Mouse (Mus musculus): ENCODE measurements around the gene Mpi. TPM values are rescaled to one million over a fixed set of nuclear protein-coding genes. Genes with fewer than 3 reads are reported as not detected.

The Mpi gene
- polyA plus RNA-seq, 1 experiment from 2014 or later = 31.8 TPM

DNA sequence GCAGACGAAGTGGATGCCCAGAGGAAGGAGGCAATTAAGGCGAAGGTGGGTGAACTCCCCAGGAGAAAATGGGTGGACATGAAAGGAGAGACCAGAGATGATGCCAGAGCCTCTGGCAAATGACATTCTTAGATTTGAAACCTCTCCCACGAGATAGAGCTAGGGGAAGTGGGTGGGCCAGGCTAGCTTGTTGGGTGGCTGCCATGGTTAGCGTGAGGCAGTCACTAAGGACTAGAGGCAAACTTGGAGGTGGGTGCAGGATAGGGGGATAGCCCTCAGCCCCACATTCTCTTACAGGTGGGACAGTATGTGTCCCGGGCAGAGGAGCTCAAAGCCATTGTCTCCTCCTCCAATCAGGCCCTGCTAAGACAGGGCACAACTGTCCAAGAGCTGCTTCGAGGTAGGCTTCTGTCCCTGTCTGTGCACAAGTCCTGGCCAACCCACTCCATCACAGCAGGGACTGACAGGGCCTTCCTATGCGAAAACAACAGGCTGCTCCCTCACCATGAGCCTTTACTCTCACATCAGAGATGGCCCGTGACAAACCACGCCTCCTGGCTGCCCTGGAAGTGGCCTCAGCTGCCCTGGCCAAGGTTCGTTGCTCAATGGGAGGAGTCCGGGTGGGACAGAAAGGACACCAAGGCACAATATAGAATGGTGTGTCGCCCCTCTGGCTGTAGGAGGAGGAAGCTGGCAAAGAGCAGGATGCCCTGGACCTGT, 41.1 kb upstream of the Mpi start:
- Histone ChIP-seq H3K4me1 (ENCODE audit: control insufficient read depth, insufficient read depth, low read length) (peaks cover 8% of the 10 kb centered on the region; the same call in 1 of the 2 replicates), H3K9me3 (ENCODE audit: control insufficient read depth, low read depth, low read length) (no peaks in the 10 kb centered on the region), H3K36me3 (ENCODE audit: control insufficient read depth, insufficient read depth, low read length) (peaks cover 9% of the 10 kb centered on the region), H3K4me2 (replicated peaks; ENCODE audit: low read depth, low read length) (no peak overlapping the region), H3K27me3 (ENCODE audit: control insufficient read depth, insufficient read depth, low read length) (no peaks in the 10 kb centered on the region), H3K9ac (replicated peaks; ENCODE audit: low read depth, low read length) (no peak overlapping the region), H3K27ac (ENCODE audit: low read length) (no peak overlapping the region), H3K4me3 (ENCODE audit: low read depth, low read length) (no peak overlapping the region)
- no peak for ATAC-seq (ENCODE audit: insufficient number of reproducible peaks, insufficient read depth, low FRiP score, low read depth)
- WGBS = 55% methylated on average over 12 of the region's 12 CpGs

DNA sequence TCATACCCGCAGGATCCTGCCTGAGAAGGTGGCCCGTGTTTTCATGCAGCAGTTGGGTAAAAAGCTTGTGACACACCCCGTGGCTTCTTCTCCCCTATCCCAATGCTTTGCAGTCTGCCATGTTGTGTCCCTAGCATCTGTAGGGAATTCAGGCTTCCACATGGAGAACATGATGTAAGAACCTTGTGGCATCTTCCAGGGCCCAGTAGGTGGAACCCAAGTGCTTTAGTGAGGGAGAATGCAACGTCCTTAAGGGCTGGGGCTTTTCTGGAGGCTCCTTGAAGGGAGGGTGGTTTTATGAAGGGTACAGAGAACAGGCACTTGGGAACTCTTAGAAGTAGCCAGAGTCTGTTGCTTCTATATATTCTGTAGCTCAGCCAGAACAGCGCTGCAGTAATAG, 38.2 kb upstream of the Mpi start:
- Histone ChIP-seq H3K4me2 (replicated peaks; ENCODE audit: low read depth, low read length) (no peak overlapping the region), H3K36me3 (ENCODE audit: control insufficient read depth, insufficient read depth, low read length) (peaks cover 9% of the 10 kb centered on the region), H3K9ac (replicated peaks; ENCODE audit: low read depth, low read length) (no peak overlapping the region), H3K27me3 (ENCODE audit: control insufficient read depth, insufficient read depth, low read length) (no peaks in the 10 kb centered on the region), H3K4me1 (ENCODE audit: control insufficient read depth, insufficient read depth, low read length) (peaks cover 10% of the 10 kb centered on the region; the same call in 1 of the 2 replicates), H3K9me3 (ENCODE audit: control insufficient read depth, low read depth, low read length) (no peaks in the 10 kb centered on the region), H3K27ac (ENCODE audit: low read length) (no peak overlapping the region), H3K4me3 (ENCODE audit: low read depth, low read length) (no peak overlapping the region; the same call in 1 of the 2 replicates)
- 35% methylated on average over 5 of the region's 5 CpGs for WGBS
- no peak for ATAC-seq (ENCODE audit: insufficient number of reproducible peaks, insufficient read depth, low FRiP score, low read depth)

DNA sequence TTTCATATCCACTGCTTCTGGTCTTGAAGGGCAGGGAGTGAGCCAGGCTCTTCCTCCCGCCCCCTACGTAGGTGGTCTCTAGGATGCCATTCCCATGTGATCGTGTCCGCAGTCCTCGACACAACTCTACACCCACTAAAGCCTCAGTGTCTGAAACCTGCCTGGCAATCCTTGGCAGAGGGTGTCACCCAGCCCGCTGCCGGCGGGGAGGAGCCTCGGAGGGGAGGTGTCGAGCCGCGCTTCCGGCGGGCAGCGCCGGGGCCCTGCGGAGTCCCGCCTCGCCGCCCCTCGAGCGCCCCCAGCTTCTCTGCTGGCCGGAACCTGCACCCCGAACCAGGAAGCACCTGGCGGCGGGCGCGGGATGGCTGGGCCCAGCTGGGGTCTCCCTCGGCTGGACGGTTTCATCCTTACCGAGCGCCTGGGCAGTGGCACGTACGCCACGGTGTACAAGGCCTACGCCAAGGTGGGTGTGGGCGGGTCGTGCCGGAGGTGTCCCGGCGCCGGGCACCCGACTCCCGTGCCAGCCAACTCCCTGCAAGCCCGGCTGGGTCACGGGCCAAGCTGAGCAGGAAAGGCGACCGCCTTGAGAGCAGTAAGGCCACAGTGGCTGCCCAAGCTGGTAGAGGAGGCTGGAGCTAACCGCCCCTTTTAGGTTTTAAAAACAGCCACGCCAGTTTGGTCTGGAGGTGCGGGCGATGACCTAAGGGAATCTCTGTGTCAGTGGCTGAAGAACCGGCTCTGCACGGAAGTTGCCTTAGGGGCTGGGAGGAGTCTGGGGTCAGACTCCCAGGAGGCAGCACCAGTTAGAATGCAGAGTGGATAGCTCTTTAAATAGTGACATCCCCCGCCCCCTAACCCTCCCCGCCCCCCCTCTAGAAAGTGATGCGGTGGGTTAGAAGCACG, 36.9 kb upstream of the Mpi start, which contains the start of gene Ulk3:
TSS of gene Ulk3 (plus strand) at position 229 of the 903 bp plus-strand sequence.
- ATAC-seq (ENCODE audit: insufficient number of reproducible peaks, insufficient read depth, low FRiP score, low read depth) = peak; percentile 84
- H3K4me1 ChIP-seq (ENCODE audit: control insufficient read depth, insufficient read depth, low read length) = peaks cover 10% of the 10 kb centered on the region; the same call in 1 of the 2 replicates
- WGBS = under 1% methylated on average over 58 of the region's 58 CpGs
- peak within 1 kb of the TSS; percentile 91 for H3K4me2 ChIP-seq (replicated peaks; ENCODE audit: low read depth, low read length)
- peaks cover 8% of the 10 kb centered on the region for H3K36me3 ChIP-seq (ENCODE audit: control insufficient read depth, insufficient read depth, low read length)
- H3K9me3 ChIP-seq (ENCODE audit: control insufficient read depth, low read depth, low read length) = no peaks in the 10 kb centered on the region
- peak within 1 kb of the TSS; percentile 84 for H3K4me3 ChIP-seq (ENCODE audit: low read depth, low read length)
- no peaks in the 10 kb centered on the region for H3K27me3 ChIP-seq (ENCODE audit: control insufficient read depth, insufficient read depth, low read length)
- peak within 1 kb of the TSS; percentile 63 for H3K27ac ChIP-seq (ENCODE audit: low read length)
- H3K9ac ChIP-seq (replicated peaks; ENCODE audit: low read depth, low read length) = peak within 1 kb of the TSS; percentile 73

DNA sequence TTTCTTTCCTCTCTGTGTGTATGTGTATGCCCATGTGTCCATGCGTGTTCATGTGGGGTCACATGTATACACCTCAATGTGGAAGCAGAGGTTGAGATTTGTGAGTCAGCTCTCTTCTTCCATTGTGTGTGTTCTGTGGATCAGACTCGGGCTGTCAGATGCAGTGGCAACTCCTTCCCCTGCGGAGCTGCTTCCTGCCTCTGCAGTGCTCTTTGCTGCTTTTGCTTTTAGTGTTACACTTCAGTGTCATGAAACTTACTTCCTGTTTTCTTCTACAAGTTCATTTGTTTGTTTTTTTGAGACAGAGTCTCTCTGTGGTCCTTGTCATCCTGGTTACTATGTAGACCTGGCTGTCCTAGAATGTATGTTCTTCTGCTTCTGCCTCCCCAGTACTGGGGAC, 32.4 kb upstream of the Mpi start:
- Histone ChIP-seq H3K36me3 (ENCODE audit: control insufficient read depth, insufficient read depth, low read length) (peaks cover 33% of the 10 kb centered on the region), H3K27ac (ENCODE audit: low read length) (no peak overlapping the region), H3K4me2 (replicated peaks; ENCODE audit: low read depth, low read length) (no peak overlapping the region), H3K4me3 (ENCODE audit: low read depth, low read length) (no peak overlapping the region), H3K9me3 (ENCODE audit: control insufficient read depth, low read depth, low read length) (no peaks in the 10 kb centered on the region), H3K4me1 (ENCODE audit: control insufficient read depth, insufficient read depth, low read length) (peaks cover 6% of the 10 kb centered on the region; the same call in 1 of the 2 replicates), H3K9ac (replicated peaks; ENCODE audit: low read depth, low read length) (no peak overlapping the region), H3K27me3 (ENCODE audit: control insufficient read depth, insufficient read depth, low read length) (no peaks in the 10 kb centered on the region)
- 91% methylated on average over 3 of the region's 3 CpGs for WGBS
- no peak for ATAC-seq (ENCODE audit: insufficient number of reproducible peaks, insufficient read depth, low FRiP score, low read depth)

DNA sequence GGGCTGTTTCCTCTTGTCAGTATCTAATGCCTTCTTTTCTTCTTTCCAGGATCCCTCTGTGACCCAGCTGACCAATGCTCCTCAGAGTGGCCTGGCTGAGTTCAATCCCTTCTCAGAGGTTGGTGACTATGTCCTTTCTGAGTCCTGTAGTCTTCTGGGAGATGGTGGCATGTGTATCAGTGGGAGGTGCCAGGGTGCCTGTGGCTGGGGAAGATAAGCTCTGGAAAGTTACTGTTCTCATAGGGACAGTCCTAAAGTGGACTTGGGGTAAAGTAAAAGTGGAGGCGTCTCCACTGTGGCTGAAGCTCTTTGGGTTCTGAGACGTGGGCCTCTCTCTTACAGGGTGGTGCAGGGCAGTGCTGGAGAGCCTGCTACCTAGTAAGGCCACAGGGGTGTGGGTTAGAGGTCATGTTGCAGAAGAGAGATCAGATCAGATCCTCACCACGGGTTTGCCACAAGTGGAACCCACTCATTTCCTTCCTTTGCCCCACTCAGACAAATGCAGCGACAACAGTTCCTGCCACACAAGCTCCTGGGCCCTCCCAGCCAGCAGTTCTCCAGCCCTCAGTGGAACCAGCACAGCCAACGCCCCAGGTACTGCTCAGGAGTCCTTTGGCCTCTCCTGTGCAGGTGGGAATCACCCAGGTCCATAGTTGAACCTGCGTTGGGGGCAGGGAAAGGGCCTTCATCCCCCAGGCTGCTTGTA, 24.7 kb upstream of the Mpi start:
- H3K36me3 ChIP-seq (ENCODE audit: control insufficient read depth, insufficient read depth, low read length) = peaks cover 24% of the 10 kb centered on the region
- H3K9ac ChIP-seq (replicated peaks; ENCODE audit: low read depth, low read length) = no peak overlapping the region
- no peaks in the 10 kb centered on the region for H3K4me1 ChIP-seq (ENCODE audit: control insufficient read depth, insufficient read depth, low read length)
- no peak overlapping the region for H3K4me2 ChIP-seq (replicated peaks; ENCODE audit: low read depth, low read length)
- H3K27me3 ChIP-seq (ENCODE audit: control insufficient read depth, insufficient read depth, low read length) = no peaks in the 10 kb centered on the region
- no peak overlapping the region for H3K27ac ChIP-seq (ENCODE audit: low read length)
- 87% methylated on average over 6 of the region's 6 CpGs for WGBS
- H3K4me3 ChIP-seq (ENCODE audit: low read depth, low read length) = no peak overlapping the region
- ATAC-seq (ENCODE audit: insufficient number of reproducible peaks, insufficient read depth, low FRiP score, low read depth) = no peak
- H3K9me3 ChIP-seq (ENCODE audit: control insufficient read depth, low read depth, low read length) = no peaks in the 10 kb centered on the region

DNA sequence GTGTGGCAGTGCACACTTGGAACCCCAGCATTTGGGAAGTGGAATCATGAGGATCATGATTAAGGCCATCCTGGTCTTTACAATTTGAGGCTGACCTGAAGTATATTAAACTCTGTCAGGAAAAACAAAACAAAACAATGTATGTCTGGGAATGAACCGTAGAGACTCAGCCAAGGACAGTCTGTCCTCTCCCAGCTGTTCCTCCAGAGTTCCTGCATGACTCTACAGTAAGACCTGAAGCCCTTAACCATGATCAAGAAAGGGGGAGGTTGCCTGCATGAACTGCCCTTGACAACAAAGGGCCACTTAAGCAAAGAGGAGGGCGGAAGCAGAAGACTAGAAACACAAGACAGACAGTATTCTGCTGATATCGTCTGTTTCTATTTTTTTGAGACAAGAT, 23.0 kb upstream of the Mpi start:
- Histone ChIP-seq H3K27me3 (ENCODE audit: control insufficient read depth, insufficient read depth, low read length) (no peaks in the 10 kb centered on the region), H3K9me3 (ENCODE audit: control insufficient read depth, low read depth, low read length) (no peaks in the 10 kb centered on the region), H3K36me3 (ENCODE audit: control insufficient read depth, insufficient read depth, low read length) (peaks cover 15% of the 10 kb centered on the region), H3K4me1 (ENCODE audit: control insufficient read depth, insufficient read depth, low read length) (no peaks in the 10 kb centered on the region), H3K9ac (replicated peaks; ENCODE audit: low read depth, low read length) (no peak overlapping the region), H3K4me2 (replicated peaks; ENCODE audit: low read depth, low read length) (no peak overlapping the region), H3K27ac (ENCODE audit: low read length) (no peak overlapping the region), H3K4me3 (ENCODE audit: low read depth, low read length) (no peak overlapping the region)
- ATAC-seq (ENCODE audit: insufficient number of reproducible peaks, insufficient read depth, low FRiP score, low read depth) = no peak
- WGBS = 67% methylated on average over 3 of the region's 3 CpGs

DNA sequence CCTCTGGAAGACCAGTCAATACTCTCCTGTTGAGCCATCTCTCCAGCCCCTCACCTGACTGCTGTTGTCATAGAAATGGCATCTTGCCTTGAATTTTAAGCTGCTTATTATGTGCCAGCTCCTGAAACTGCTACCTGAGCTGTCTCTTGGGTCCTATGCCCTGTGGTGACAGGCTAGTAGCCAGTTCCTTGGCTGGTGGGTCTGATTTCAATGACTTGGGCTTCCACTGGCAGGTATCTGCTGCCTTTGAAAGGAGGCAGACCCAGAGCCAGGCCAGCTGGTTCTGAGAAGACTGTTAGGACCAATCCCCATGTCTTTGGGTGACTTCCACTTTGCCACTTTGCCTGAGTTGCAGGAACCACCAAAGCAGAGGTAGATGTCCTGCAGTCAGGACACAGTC, 21.8 kb upstream of the Mpi start:
- Histone ChIP-seq H3K36me3 (ENCODE audit: control insufficient read depth, insufficient read depth, low read length) (peaks cover 12% of the 10 kb centered on the region; the same call in 1 of the 2 replicates), H3K27ac (ENCODE audit: low read length) (no peak overlapping the region), H3K4me2 (replicated peaks; ENCODE audit: low read depth, low read length) (no peak overlapping the region), H3K9ac (replicated peaks; ENCODE audit: low read depth, low read length) (no peak overlapping the region), H3K27me3 (ENCODE audit: control insufficient read depth, insufficient read depth, low read length) (no peaks in the 10 kb centered on the region), H3K4me1 (ENCODE audit: control insufficient read depth, insufficient read depth, low read length) (no peaks in the 10 kb centered on the region), H3K4me3 (ENCODE audit: low read depth, low read length) (no peak overlapping the region), H3K9me3 (ENCODE audit: control insufficient read depth, low read depth, low read length) (no peaks in the 10 kb centered on the region)
- no peak for ATAC-seq (ENCODE audit: insufficient number of reproducible peaks, insufficient read depth, low FRiP score, low read depth)

DNA sequence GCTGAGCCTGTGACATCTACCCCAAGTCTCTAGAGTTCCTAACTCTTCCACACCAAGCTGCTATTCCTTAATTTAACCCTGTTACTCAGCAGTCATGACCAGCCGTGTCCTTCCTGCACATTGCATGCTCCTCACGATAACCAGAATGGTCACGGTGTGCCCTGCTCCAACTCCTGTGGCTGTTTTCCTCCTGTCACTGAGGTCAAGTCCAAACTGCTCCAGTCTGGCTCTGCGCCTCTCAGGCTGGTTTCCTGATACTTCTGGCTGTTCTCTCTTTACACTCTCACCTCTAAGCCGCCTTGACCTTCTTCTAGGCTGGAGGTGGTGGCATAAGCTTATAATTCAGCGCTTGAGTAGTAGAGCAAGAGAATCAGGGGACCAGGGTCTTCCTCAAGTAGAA, 15.9 kb upstream of the Mpi start:
- 92% methylated on average over 6 of the region's 6 CpGs for WGBS
- H3K4me1 ChIP-seq (ENCODE audit: control insufficient read depth, insufficient read depth, low read length) = peaks cover 16% of the 10 kb centered on the region
- no peaks in the 10 kb centered on the region for H3K27me3 ChIP-seq (ENCODE audit: control insufficient read depth, insufficient read depth, low read length)
- no peak overlapping the region for H3K27ac ChIP-seq (ENCODE audit: low read length)
- ATAC-seq (ENCODE audit: insufficient number of reproducible peaks, insufficient read depth, low FRiP score, low read depth) = no peak
- no peak overlapping the region for H3K4me2 ChIP-seq (replicated peaks; ENCODE audit: low read depth, low read length)
- H3K36me3 ChIP-seq (ENCODE audit: control insufficient read depth, insufficient read depth, low read length) = peaks cover 14% of the 10 kb centered on the region; the same call in 1 of the 2 replicates
- no peak overlapping the region for H3K4me3 ChIP-seq (ENCODE audit: low read depth, low read length)
- no peak overlapping the region for H3K9ac ChIP-seq (replicated peaks; ENCODE audit: low read depth, low read length)
- H3K9me3 ChIP-seq (ENCODE audit: control insufficient read depth, low read depth, low read length) = no peaks in the 10 kb centered on the region

Data from stomach, embryonic 14.5 days (tissue).